Mouse (Mus musculus) erythroblast, adult 5-6 weeks (primary cell): ENCODE measurements around the gene Jun. TPM values are rescaled to one million over a fixed set of nuclear protein-coding genes. Genes with fewer than 3 reads are reported as not detected.

ENCODE experiments used
- total RNA-seq, 2 experiments: library from RNA; stranded (forward) in 1 of 2; stranded (reverse) in 1 of 2; fragments of 150-400 nt in 1 of 2; fragments of 200-764, 138-1000 nt in 1 of 2; gene quantifications; 2 replicates each; pipeline versions ENCODE4 v1.2.3 to v1.2.4; 2015 to 2017; ENCODE audit warnings: low replicate concordance in 2 of 2

Gene Jun
- total RNA-seq, 2 experiments from 2014 or later = 11.5 to 21.8 TPM

Other genes with a start within 250 kb of the Jun start
- not detected in 2 replicates for gene Eqtn, start 123.4 kb downstream of the Jun start, total RNA-seq (2015; ENCODE audit: low replicate concordance)
- gene Eqtn, start 123.4 kb downstream of the Jun start, total RNA-seq (2017; ENCODE audit: low replicate concordance) = not detected in 2 replicates
- 8.3 and 21.5 TPM in 2 replicates for gene Mysm1, start 73.1 kb downstream of the Jun start, total RNA-seq (2015; ENCODE audit: low replicate concordance)
- 31.7 and 36.8 TPM in 2 replicates for gene Mysm1, start 73.1 kb downstream of the Jun start, total RNA-seq (2017; ENCODE audit: low replicate concordance)